Mouse (Mus musculus) mature B cell (primary cell): ENCODE measurements around the gene Ppp1r17.

ENCODE experiments used
- in situ Hi-C: fragments of 300-500 bp; cut with MboI; formaldehyde crosslinking; loops from 2 replicates; pipeline ENCODE4 v1.14.3; 2019

The Ppp1r17 gene

GRCm38 (mm10) chr6:56017291-56017994, at the start of gene Ppp1r17:
Ppp1r17 (plus strand) TSS chr6:56017497.
- in situ Hi-C loops, result no loop called here

- in situ Hi-C loops, result no loop called here
Observed at GRCm38 (mm10) chr6:55972998-55973397, 44.3 kb upstream of the Ppp1r17 start.

- in situ Hi-C loops, result no loop called here
Observed at GRCm38 (mm10) chr6:55979766-55980165, 37.5 kb upstream of the Ppp1r17 start.

GRCm38 (mm10) chr6:56008711-56009110, 8.6 kb upstream of the Ppp1r17 start:
- in situ Hi-C loops, result no loop called here

- in situ Hi-C loops, result no loop called here
Observed at GRCm38 (mm10) chr6:56012384-56012783, 4.9 kb upstream of the Ppp1r17 start.

GRCm38 (mm10) chr6:56019632-56020031, 2.3 kb downstream of the Ppp1r17 start:
- in situ Hi-C loops, result no loop called here

- in situ Hi-C loops, result no loop called here
Observed at GRCm38 (mm10) chr6:56025533-56025932, 8.2 kb downstream of the Ppp1r17 start.

- in situ Hi-C loops, result no loop called here
Observed at GRCm38 (mm10) chr6:56027318-56027717, 10.0 kb downstream of the Ppp1r17 start.

GRCm38 (mm10) chr6:56027966-56028365, 10.7 kb downstream of the Ppp1r17 start:
- in situ Hi-C loops, result no loop called here

- in situ Hi-C loops, result no loop called here
Observed at GRCm38 (mm10) chr6:56029986-56030385, 12.7 kb downstream of the Ppp1r17 start.

GRCm38 (mm10) chr6:56032231-56032630, 14.9 kb downstream of the Ppp1r17 start:
- in situ Hi-C loops, result no loop called here

- in situ Hi-C loops, result no loop called here
Observed at GRCm38 (mm10) chr6:56035054-56035453, 17.8 kb downstream of the Ppp1r17 start.

GRCm38 (mm10) chr6:56039476-56040055, 22.3 kb downstream of the Ppp1r17 start:
- in situ Hi-C loops, result no loop called here

- in situ Hi-C loops, result no loop called here
Observed at GRCm38 (mm10) chr6:56044270-56044669, 27.0 kb downstream of the Ppp1r17 start.

- in situ Hi-C loops, result no loop called here
Observed at GRCm38 (mm10) chr6:56044716-56045115, 27.4 kb downstream of the Ppp1r17 start.

- in situ Hi-C loops, result no loop called here
Observed at GRCm38 (mm10) chr6:56048580-56048979, 31.3 kb downstream of the Ppp1r17 start.

- in situ Hi-C loops, result no loop called here
Observed at GRCm38 (mm10) chr6:56049104-56049503, 31.8 kb downstream of the Ppp1r17 start.

- in situ Hi-C loops, result no loop called here
Observed at GRCm38 (mm10) chr6:56063736-56064135, 46.4 kb downstream of the Ppp1r17 start.

GRCm38 (mm10) chr6:56066632-56067282, 49.5 kb downstream of the Ppp1r17 start:
- in situ Hi-C loops, result no loop called here

GRCm38 (mm10) chr6:56068516-56068915, 51.2 kb downstream of the Ppp1r17 start:
- in situ Hi-C loops, result no loop called here

- in situ Hi-C loops, result no loop called here
Observed at GRCm38 (mm10) chr6:56076378-56076805, 59.1 kb downstream of the Ppp1r17 start.
